Mouse (Mus musculus): Measurements from ENCODE around the gene Gm7945. TPM values are rescaled to one million over a fixed set of nuclear protein-coding genes. Genes with fewer than 3 reads are reported as not detected.
A peak's percentile ranks its signal among the peaks of the same experiment; 100 is the strongest.
"Not testable (repeated sequence)": the region's sequence is repeated elsewhere in the genome, so short reads cannot be mapped to it uniquely, and the experiment has no call there.

Gene Gm7945
- polyA plus RNA-seq (2015; fragmentation: Nextera tagmentation; extraction: Ambion mirVana), result not detected in 2 replicates

- not testable (repeated sequence) for ATAC-seq (ENCODE audit: low FRiP score, low read depth); H3K9ac ChIP-seq; H3K36me3 ChIP-seq; H3K27me3 ChIP-seq; H3K4me1 ChIP-seq; H3K4me3 ChIP-seq; H3K9me3 ChIP-seq; H3K4me2 ChIP-seq (replicated peaks); H3K27ac ChIP-seq
- WGBS, result no CpG with 5 or more reads among the region's 3 CpGs
Observed at GRCm38 (mm10) chr14:41386279-41386678, at the start of gene Gm7945. Gene Gm7945 (minus strand): TSS chr14:41386379.

GRCm38 (mm10) chr14:41425393-41426075 is 39.4 kb upstream of the Gm7945 start:
- H3K4me2 ChIP-seq (replicated peaks), result peak overlapping the region; percentile 34
- H3K27ac ChIP-seq; H3K4me1 ChIP-seq; H3K9ac ChIP-seq; H3K36me3 ChIP-seq; H3K4me3 ChIP-seq; H3K9me3 ChIP-seq; ATAC-seq (ENCODE audit: low FRiP score, low read depth); H3K27me3 ChIP-seq: not testable (repeated sequence)
- WGBS, result 23% methylated on average over 13 of the region's 16 CpGs

- 14% methylated on average over 14 of the region's 14 CpGs for WGBS
- not testable (repeated sequence) for H3K9me3 ChIP-seq; H3K36me3 ChIP-seq; H3K4me3 ChIP-seq; H3K27me3 ChIP-seq; ATAC-seq (ENCODE audit: low FRiP score, low read depth); H3K4me1 ChIP-seq; H3K27ac ChIP-seq; H3K9ac ChIP-seq
- H3K4me2 ChIP-seq (replicated peaks), result peak overlapping the region; percentile 34
Observed at GRCm38 (mm10) chr14:41424694-41425093, 38.5 kb upstream of the Gm7945 start.

DNA sequence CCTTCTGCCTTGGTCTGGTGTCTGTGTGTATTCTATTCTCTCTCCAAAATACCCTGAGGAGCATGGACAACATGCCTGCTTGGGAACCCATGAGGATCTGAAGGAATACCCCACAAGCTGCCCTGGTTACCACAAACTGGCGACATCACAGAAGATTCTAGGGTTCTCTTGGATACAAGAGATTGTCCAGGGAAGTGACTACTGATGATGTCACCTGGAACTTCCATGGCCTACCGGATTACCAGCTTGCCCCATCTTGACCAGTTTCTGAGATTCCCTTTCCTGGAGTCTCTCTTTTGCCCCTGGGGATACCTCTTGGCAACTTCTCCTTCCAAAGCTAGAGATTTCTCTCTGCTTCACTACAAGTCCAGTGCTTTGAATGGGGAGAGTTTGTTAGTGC is 22.0 kb upstream of the Gm7945 start, which contains the start of gene Gm6482:
Gm6482 (minus strand) TSS at position 101 of the 400 bp plus-strand sequence.
- not testable (repeated sequence) for H3K4me3 ChIP-seq; H3K4me1 ChIP-seq; H3K9ac ChIP-seq; H3K9me3 ChIP-seq; H3K4me2 ChIP-seq (replicated peaks); H3K27ac ChIP-seq; H3K27me3 ChIP-seq; H3K36me3 ChIP-seq; ATAC-seq (ENCODE audit: low FRiP score, low read depth)
- 83% methylated on average over 1 of the region's 2 CpGs for WGBS

DNA sequence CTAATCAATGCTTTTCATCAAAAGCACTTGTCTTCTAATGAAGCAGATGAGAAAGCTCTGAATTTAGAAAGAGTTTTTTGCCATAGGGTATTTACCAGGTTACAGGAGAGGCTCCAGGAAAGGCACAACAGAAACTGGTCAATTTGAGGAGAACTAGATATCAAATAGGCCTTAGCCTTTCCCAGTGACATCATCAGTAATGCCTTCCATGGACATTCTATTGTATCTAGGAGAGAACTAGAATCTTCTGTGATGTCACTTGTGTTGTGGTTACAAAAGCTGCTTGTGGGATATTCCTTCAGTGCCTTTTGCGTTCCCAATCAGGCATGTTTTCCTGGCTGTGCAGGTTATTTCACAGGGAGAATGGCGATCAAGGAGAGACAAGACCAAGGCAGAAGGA is 37.9 kb downstream of the Gm7945 start, which contains the start of gene Gm5798:
Gm5798 (plus strand) TSS at position 301 of the 400 bp plus-strand sequence.
- not testable (repeated sequence) for H3K9me3 ChIP-seq; ATAC-seq (ENCODE audit: low FRiP score, low read depth); H3K4me3 ChIP-seq; H3K36me3 ChIP-seq; H3K4me1 ChIP-seq; H3K27ac ChIP-seq; H3K27me3 ChIP-seq; H3K4me2 ChIP-seq (replicated peaks); H3K9ac ChIP-seq
- 53% methylated on average over 2 of the region's 2 CpGs for WGBS

Other genes starting within 250 kb of the Gm7945 start
- not detected in 2 replicates for gene Mbl1, start 234.9 kb downstream of the Gm7945 start, polyA plus RNA-seq (2015; fragmentation: Nextera tagmentation; extraction: Ambion mirVana)
- gene Sftpd, start 201.2 kb downstream of the Gm7945 start, polyA plus RNA-seq (2015; fragmentation: Nextera tagmentation; extraction: Ambion mirVana), result not detected in 2 replicates
- gene Gm2832, start 107.6 kb downstream of the Gm7945 start, polyA plus RNA-seq (2015; fragmentation: Nextera tagmentation; extraction: Ambion mirVana), result 0.10 and 0.27 TPM in 2 replicates
- not detected in 2 replicates for gene Gm5798, start 37.8 kb downstream of the Gm7945 start, polyA plus RNA-seq (2015; fragmentation: Nextera tagmentation; extraction: Ambion mirVana)
- gene Gm6482, start 21.9 kb upstream of the Gm7945 start, polyA plus RNA-seq (2015; fragmentation: Nextera tagmentation; extraction: Ambion mirVana), result not detected in 2 replicates
- not detected in 2 replicates for gene Gm7954, start 67.1 kb upstream of the Gm7945 start, polyA plus RNA-seq (2015; fragmentation: Nextera tagmentation; extraction: Ambion mirVana)
- not detected in 2 replicates for gene Gm3486, start 103.1 kb upstream of the Gm7945 start, polyA plus RNA-seq (2015; fragmentation: Nextera tagmentation; extraction: Ambion mirVana)
- not detected in 2 replicates for gene Gm7970, start 169.2 kb upstream of the Gm7945 start, polyA plus RNA-seq (2015; fragmentation: Nextera tagmentation; extraction: Ambion mirVana)
- not detected in 2 replicates for gene 1700049E17Rik2, start 186.8 kb upstream of the Gm7945 start, polyA plus RNA-seq (2015; fragmentation: Nextera tagmentation; extraction: Ambion mirVana)
- not detected in 2 replicates for gene Gm3072, start 238.2 kb upstream of the Gm7945 start, polyA plus RNA-seq (2015; fragmentation: Nextera tagmentation; extraction: Ambion mirVana)